Mouse (Mus musculus) spleen, postnatal 4 days (tissue): ENCODE measurements around the gene Cpm.
"Not testable (repeated sequence)": the region's sequence is repeated elsewhere in the genome, so short reads cannot be mapped to it uniquely, and the experiment has no call there.

Source experiments
- DNase-seq, 2 experiments: peaks; one replicate each; pipeline ENCODE4 v3.0.0; 2022; ENCODE audit warnings: low spot score in 2 of 2

Cpm gene

DNA sequence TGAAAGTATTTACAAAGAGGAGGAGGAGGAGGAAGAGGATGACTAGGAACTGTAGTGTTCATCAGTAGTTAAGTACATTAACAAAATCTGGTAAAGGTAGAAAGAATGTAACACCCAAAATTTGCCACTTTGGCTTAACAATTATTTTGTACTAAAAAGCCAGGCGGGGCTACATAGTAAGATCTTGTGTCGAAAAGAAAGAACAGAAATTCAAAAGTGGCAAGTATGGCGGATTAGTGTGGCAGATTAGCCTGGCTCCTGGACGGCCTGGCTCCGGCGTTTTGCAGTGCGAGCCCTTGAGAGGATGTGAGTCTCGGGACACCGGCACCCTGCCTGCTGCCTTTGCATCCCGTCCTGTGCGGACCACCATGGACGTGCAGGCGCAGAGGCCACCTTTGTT is 35.4 kb upstream of the Cpm start:
- DNase-seq, result no peak

DNA sequence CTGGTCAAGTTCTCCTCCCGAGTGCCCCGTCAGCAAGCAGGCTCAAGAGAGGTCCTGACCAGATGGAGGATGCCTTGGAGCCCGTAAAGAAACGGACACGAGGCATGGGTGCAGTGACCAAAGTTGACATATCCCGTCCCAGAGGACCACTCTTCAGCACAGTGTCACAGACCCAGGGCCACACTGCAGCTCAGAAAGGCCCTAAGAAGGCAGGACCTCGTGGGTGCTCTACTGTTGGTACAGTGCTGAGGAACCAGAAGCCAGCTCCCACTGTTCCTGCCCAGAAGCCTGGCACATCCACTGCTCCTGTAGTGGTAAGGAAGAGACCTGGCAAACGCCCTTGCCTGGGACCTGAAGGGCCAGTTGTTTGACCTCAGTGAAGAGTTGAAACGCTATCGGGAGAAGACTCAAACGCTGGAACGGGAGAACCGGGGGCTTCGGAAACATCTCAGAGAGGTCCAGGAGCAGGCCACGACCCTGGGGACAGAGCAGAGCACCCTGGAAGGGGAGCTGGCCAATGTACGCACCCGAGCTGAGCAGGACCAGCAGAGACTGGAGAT is 34.9 kb upstream of the Cpm start:
- DNase-seq, result no peak

DNA sequence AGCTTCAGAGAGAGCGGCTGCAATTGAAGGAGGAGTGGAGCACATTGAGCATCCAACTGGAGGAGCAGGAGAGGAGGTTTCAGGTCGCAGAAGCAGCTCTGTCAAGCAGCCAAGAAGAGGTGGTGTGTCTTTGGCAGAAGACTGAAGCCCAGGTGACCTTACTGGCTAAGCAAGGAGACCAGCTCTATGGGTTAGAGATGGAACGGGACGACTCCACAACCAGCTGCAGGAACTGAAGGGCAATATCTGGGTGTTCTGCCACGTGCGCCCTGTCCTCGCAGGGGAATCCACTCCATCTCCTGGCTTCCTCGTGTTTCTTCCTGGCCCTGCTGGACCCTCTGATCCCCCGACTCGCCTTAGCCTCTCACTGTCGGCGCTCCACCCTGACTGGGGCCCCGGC is 34.4 kb upstream of the Cpm start:
- DNase-seq, result no peak

DNA sequence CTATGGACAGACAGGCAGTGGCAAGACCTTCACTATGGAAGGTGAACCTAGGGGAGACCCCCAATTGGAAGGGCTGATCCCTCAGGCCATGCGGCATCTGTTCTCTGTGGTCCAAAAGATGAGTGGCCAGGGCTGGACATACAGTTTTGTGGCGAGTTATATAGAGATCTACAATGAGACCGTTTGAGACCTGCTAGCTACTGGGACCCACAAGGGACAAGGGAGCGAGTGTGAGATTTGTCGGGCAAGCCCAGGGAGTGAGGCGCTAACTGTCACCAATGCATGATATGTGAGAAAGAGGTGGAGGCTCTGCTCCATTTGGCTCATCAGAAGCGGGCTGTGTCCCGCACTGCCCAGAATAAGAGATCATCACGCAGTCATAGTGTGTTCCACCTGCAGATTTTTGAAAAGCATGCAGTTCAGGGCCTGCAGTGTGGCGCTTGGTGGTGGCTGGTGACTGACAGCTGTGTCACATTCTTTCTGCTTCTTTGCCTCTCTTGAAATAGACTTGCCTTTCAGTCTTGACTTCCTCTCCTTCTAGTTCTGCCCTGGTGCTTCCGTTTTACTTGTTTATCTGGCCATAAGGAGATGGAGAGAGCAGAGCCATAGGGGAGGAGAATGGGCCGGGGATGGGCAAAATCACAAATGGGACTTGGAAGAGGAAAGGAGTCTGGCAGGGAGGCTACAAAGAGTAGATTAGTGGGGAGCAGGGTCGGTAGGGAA is 33.7 kb upstream of the Cpm start:
- DNase-seq, result peak in 1 of 2 experiments; percentile 25

DNA sequence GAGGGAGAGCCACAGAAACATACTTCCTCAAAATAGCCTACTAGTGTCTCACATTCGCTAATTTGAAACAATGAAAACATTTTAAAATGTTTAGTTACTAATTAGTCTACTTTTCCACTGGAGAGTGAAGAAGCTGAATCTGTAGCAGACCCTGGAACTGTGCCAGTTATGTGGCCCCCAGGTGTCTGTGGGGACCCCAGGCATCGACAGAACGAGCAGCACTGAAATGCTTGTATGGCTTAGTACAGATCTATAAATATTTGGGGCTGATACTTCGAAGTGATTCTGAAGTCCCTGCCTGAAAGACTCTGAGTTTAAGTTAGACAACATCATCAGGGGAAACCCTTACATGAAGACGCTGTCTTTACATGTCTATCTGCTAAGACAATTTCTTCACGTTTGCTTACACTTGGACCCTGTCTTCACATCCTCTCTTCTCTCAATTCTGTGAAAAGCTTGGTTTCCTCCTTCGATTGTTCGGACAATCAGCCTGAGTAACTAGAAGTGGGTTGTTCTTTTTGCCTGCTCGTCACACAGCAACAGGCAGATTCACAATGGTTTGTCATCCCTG is 33.0 kb upstream of the Cpm start:
- DNase-seq, result no peak

DNA sequence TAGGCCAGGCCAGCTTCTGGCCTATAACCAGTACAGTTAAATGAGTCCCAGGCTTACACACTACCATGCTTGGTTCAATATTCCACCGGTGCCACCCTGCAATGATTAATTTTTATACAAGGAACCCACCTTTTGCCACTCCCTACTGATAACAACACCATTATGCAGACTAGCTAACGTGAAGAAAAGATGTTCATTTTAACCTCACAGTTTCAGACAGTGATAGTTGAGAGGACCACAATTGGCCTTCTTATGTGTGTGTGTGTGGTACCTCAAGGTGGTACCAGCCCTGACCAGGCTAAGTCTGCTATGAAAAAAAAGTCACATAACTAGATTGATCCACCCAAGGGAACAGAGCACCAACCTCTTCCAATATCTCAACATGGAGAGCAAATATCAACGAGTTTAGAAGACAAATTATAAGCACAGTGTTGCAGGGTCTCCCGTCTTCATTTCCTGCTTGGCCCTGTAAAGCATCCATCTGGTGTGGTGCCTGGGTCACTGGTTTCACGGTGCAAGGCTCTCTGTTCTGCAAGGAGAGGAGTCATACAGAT is 32.5 kb upstream of the Cpm start:
- DNase-seq, result no peak

DNA sequence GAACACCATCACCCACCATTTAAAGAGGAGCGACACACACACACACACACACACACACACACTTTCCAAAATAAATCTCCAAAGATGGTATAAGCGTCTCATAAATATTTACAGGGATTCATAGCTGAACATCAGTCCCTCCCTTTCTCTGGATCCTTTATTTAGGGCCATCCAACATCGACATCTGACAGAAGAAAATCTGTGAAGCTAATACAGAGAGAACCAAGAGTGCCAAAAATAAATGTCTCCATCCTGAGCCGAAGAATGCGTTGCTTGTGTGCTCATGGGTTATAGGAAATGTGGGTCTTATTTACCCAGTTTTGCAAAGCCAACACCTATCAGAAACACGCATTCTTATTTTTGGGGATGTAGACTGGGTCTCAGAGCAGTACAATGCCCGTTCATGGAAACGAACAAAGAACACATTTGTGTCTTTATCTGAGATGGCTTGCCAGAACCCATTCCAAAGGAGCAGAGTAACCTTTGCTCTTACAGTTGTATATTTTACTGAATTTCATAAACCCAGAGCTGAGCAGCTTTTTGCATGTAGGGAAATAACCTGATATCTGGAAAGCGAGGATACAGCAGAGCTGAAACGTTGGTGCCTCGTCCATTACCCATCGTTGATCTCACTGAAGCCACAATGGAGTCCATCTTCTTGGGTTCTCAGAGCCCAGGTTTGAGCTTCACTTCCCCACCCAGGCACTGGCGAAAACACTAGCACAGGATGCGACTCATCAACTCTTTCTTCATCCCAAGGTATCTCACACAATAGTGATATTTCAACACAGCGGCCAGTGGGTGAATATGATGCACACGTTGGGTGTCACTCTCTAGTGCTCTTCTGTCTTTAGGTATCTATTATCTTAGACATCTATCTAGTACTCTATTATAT is 31.7 kb upstream of the Cpm start:
- not testable (repeated sequence) for DNase-seq

DNA sequence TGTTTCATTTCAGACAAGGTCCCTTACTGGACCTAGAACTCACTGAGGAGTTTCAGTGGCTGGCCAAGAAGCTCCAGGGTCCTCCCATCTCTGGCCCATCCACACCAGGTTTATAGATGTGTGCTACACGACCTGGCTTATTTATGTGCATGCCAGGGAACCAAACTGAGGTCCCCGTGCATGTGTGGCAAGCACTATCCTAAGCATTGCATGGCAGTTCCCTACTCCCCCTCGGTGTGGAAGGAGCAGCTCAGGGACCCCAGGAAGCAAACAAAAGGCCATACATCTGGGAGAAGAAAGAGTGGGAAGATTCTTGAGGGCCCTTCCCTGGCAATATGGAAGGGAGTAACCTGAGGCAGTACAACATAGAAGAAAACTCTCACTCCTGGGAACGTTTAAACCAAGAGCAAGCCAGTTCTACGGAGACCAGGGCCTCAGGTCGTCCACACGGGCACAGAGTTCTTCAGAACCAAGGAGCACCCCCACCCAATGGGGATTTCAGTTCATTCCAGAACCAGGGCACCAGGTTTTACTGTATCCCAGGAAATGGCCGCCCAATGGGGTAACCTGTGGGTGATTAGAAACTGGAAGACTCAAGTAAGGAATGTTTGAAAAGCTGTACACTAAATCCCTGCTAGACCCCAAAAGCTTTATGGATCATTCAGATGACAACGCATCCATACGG is 30.9 kb upstream of the Cpm start:
- DNase-seq, result no peak

DNA sequence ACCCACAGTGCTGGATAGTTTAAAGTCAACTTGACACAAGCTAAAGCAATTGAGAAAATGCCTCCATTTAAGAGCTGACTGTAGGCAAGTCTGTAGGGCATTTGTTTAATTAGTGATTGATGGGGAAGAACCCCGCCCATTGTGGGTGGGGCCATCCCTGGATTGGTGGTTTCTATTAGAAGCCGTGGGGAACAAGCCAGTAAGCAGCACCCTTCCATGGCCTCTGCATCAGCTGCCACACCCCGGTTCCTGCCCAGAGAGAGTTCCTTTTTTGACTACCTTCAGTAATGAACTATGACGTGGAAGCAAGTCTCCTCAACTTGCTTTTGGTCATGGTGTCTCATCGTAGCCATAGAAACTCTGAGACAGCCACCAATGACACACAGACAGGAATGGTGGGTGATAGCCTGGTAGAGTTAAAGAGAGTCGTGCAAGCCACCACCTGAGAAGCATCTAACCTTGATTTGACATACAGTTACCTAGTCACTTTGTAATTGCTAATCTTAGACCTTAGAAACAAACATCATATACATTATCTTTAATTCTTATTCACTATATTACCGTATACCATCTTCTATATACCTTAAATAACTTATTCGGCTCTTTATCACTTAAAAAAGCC is 30.2 kb upstream of the Cpm start:
- DNase-seq, result peak in 1 of 2 experiments; percentile 27

DNA sequence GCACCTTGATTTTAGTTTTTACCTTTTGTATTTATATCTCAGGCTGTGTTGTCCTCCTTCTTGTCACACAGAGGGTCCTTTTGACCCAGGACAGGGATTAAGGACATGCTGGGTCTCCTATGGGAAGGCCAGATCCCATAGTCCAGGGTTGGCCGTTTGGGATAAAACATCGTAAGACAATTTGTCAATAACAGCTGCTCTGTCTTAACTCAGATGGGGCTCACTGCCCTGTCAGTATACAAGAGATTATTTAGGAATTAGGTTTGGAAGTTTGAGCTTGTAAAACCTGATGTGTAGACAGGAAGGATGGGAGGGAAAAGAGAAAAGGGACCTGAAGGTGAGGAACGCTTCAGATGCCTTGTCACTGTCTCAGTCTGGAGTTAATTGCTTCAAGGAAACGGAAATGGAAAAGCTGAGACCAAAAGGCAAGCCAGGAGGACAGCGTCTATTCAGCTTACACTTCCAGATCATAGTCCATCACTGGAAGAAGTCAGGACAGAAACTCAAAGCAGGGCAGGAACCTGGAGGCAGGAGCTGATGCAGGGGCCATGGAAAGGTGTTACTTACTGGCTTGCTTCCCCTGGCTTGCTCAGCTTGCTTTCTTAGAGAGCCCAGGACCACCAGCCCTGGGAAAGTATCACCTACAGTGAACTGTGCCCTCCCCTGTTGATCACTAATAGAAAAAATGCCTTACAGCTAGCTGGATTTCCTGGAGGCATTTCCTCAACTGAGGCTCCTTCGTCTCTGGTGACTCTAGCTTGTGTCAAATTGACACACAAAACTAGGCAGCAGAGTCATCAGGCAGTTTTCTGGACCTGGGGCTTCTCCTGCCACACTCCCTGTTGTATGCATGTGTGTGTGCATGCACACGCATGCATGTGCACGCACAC is 27.9 kb upstream of the Cpm start:
- no peak for DNase-seq

DNA sequence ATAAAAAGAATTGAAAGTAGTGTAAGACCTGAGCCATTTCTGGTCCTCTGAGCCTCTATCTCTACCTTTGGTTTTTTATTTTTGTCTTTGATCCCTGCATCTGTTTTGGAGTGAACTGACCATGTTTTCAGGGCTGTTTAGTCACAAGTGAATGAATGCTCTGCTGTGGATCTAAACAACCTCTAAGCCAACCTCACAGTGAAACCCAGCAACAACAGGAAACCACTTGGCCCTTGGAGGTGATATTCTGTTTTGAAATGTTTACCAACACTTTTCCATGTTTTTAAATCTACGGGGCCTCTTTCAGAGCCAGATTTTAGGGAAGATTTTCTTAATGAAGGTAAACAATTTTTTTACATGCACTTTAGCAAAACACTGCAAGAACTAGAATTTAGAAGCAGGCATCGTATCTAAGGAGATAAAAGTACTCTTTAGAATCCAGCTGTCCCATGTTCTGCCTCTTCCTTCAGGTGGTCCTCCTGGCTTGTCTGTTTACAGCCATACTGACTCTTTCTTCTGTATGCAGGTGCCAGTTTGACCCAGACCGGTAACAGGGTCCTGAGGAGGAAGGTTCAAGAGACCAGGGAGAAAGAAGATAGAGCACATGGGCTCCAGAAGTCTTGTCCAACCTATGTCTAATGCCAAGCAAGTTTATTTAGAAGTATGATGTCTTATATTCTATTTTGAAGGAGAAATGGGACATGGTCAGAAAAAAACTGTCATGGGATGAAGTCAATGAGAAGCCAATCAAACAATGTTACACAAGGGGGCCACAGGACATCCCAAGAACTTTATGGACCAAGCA is 26.8 kb upstream of the Cpm start:
- DNase-seq, result no peak

DNA sequence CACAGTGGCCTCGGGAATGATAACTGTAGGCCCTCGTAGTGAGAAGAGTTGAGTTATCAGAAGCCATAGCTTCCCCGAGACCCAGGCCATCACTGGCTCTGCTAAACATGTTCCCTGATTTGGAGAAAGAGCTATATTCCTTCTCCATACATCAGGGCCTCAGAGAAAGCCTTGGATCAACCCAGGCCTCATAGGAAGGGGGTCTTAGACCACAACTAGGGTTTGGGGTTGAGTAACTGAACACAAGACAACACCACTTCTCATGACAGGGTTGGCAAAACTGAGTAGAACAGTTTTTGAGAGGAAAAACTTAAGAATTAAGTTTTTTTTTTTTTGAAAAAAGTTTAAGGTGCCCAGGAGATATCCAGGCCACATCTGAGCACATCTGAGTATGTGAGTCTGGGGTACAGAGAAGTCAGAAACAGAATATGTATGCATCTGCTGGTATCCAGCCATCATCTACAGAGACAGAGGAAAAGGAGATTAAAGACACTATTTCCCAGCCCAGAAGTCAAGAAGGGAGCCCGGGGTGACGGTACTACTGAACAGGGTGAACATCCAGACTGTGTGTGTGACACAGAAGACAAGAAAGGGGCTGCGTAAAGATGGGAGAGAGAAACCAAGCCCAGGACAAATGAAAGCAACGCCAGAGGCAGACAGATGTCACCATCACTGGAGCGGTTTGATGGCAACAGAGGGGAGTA is 26.0 kb upstream of the Cpm start:
- DNase-seq, result no peak

DNA sequence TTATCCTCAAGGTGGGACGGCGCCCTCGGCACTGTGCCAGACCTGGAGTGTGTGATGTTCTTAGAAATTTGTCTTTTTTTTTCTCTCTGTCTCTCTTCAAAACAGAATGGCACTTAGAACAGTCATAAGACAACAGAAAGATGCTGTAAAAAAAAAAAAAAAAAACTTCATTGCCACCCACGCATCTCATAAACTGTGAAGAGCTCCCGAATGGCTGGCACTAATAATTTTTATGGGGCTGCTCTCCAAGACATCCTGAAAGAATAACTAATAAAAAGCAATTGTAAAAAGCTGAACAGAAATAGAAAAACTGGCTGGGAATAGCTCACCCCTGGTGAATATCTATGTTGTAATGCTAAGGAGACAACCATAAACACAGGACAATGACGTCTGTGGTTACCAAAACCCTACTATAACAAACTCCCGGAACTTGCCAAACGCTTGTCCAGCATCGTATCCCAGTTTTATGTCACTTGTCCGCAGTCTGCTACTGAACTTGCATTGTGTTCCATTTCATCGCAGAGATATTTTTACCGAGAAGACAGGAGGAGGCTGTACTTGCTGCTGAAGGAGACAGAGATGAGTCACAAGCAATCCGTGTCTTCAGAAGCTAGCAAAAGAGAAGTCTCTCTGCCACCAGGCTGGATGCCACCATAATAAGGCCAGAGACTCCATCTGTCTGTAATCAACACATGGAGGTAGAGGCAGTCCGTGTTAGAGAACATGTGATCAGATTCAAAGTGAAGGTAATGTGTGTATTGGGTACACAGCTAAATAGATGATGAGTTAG is 25.3 kb upstream of the Cpm start:
- no peak for DNase-seq

DNA sequence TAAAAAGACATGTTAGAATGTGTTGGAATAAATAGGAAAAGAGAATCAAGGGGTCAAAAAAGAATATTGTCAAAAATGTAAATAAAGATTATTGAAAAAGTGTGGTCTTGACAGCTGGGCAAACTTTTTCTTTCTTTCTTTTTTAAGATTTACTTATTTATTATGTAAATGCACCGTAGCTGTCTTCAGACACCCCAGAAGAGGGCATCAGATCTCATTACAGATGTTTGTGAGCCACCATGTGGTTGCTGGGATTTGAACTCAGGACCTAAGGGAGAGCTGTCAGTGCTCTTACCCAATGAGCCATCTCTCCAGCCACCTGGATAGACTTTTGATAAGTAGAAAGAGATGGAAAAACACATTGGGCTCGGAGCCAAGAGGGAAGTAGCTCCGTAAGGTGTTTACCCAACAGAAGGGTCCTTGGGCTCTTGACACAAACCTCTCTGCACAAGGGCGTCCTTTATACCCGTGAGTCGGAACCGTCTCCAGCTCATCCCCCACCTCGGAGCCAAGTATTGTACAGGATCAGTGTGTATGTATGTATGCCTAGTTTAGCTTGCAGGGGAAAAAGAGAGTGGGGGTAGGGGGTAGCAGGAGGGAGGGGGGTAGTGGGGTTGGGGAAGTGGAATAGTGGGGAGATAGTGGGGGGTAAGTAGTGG is 24.5 kb upstream of the Cpm start:
- DNase-seq, result no peak

DNA sequence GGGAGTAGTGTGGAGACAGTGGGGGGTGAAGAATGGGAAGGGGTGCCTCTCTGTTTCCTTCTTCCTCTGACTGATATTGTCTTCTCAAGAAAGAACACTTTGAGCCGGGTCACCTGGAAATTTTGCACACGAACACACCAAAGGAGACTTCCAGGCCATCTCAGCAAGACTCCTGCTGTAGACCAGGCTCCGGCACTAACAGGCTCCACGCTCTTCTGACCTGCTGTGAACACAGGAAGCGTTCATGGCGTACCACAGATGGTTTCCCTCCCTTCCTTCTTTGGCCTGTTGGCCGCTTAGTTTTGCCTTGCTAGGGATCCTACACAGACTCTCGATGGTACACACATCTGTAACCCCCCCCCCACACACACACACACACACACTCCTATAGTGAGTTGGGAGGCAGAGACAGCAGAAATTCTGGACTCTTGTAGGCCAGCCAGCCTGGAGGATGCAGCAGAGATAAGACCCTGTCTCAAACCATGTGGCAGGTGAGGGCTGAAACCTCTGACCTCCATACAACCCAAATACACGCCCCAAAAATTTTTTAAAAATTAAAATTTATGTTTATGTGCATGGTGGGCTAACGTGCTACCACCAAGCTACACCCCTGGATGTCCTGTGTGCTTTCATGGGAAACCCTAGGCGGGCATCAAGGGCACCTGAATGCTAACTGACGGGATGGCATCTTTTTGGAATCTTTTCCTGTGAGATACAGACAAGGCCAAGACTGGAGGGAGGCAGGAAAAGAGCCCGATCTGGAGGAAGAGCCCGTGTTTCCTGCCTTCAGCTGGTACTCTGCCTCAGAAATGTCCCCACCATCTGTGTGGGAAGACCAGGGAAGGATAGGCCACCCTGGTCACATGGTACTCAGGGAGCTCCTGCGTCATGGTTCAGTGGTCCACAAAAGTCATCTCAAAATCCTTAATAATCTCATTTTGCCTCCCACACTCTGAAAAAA is 23.7 kb upstream of the Cpm start:
- no peak for DNase-seq

DNA sequence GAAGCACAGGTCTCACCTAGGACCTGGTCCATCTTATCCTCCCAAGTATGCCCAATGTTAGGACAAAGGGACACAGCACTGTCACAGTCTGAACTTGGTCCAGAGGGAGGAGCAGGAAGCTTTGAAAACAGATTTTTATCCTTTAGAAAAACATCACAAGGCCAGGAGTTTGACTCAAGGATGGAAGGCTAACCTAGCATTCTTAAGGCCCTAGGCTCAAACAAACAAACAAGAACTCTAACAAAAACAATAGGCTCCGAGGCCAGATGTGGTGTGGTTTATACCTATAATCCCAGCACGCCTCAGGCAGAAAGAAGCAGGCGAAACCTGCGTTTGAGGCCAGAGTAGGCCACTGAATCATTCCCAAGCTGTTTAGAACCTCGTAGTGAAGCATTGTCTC is 22.9 kb upstream of the Cpm start:
- DNase-seq, result no peak
